Mouse (Mus musculus) liver, embryonic 12.5 days (tissue): Measurements from ENCODE around the gene Psmc5. TPM values are rescaled to one million over a fixed set of nuclear protein-coding genes. Genes with fewer than 3 reads are reported as not detected.

Experiments
- ATAC-seq: fragments of 200-750 bp; cut with Nextera tagmentation; 2 replicates; pipeline ENCODE4 v1.8.0; 2017; ENCODE audit warnings: moderate number of reproducible peaks, mild to moderate bottlenecking, moderate library complexity
- H3K27ac ChIP-seq: fragments of 300-500 bp; sonication (generic); 2 replicates; pipeline ENCODE4 v1.5.1; 2016; ENCODE audit warnings: mild to moderate bottlenecking
- H3K27me3 ChIP-seq: fragments of 300-500 bp; sonication (generic); replicated peaks from 2 replicates; pipeline ENCODE4 v1.6.1; 2016; ENCODE audit warnings: mild to moderate bottlenecking, moderate library complexity
- H3K36me3 ChIP-seq: fragments of 300-500 bp; sonication (generic); 2 replicates; pipeline ENCODE4 v1.6.1; 2016; ENCODE audit warnings: mild to moderate bottlenecking, moderate library complexity
- H3K4me1 ChIP-seq: fragments of 300-500 bp; sonication (generic); 2 replicates; pipeline ENCODE4 v1.6.1; 2016
- H3K4me2 ChIP-seq: fragments of 300-500 bp; sonication (generic); 2 replicates; pipeline ENCODE4 v1.6.1; 2016; ENCODE audit warnings: mild to moderate bottlenecking, moderate library complexity
- H3K4me3 ChIP-seq: fragments of 300-500 bp; sonication (generic); 2 replicates; pipeline ENCODE4 v1.5.1; 2016; ENCODE audit warnings: mild to moderate bottlenecking, moderate library complexity
- H3K9ac ChIP-seq: fragments of 300-500 bp; sonication (generic); 2 replicates; pipeline ENCODE4 v1.6.1; 2016; ENCODE audit warnings: mild to moderate bottlenecking, moderate library complexity
- H3K9me3 ChIP-seq: fragments of 300-500 bp; sonication (generic); replicated peaks from 2 replicates; pipeline ENCODE4 v1.6.1; 2016; ENCODE audit warnings: mild to moderate bottlenecking, moderate library complexity
- WGBS: fragments of 180-500 bp; shearing (Covaris S2); methylation state at CpG from one replicate; pipeline ENCODE4 v1.1.7; 2016; ENCODE audit not compliant: insufficient replicate concordance; 5-methylcytosine and 5-hydroxymethylcytosine counted together
- polyA plus RNA-seq: library from polyadenylated mRNA; unstranded; fragments of >200 nt; fragmentation: Nextera tagmentation; extraction: Ambion mirVana; gene quantifications from 2 replicates; pipeline ENCODE4 v1.2.1, GENCODE M21; 2016

Psmc5 gene
- polyA plus RNA-seq, 1 experiment from 2014 or later, result 221 TPM

- Histone ChIP-seq H3K4me1 (peaks cover 74% of the 10 kb centered on the region), H3K27ac (peak overlapping the region; percentile 89), H3K36me3 (peaks cover 21% of the 10 kb centered on the region), H3K27me3 (no peaks in the 10 kb centered on the region), H3K4me2 (peak overlapping the region; percentile 86), H3K9ac (peak overlapping the region; percentile 96), H3K9me3 (no peaks in the 10 kb centered on the region), H3K4me3 (peak overlapping the region; percentile 95)
- ATAC-seq, result peak; percentile 40; the same call in 1 of the 2 replicates
- WGBS, result 2% methylated on average over 41 of the region's 41 CpGs
These were observed 16.1 kb downstream of the Psmc5 start for GRCm38 (mm10) chr11:106271794-106272643.

- H3K9ac ChIP-seq, result peak within 1 kb of the TSS; percentile 96
- peak within 1 kb of the TSS; percentile 95 for H3K4me3 ChIP-seq
- no peaks in the 10 kb centered on the region for H3K9me3 ChIP-seq
- peak; percentile 93 for ATAC-seq
- WGBS, result under 1% methylated on average over 72 of the region's 72 CpGs
- H3K27ac ChIP-seq, result peak within 1 kb of the TSS; percentile 89
- H3K27me3 ChIP-seq, result peaks cover 5% of the 10 kb centered on the region; the same call in 1 of the 2 replicates
- H3K36me3 ChIP-seq, result peaks cover 13% of the 10 kb centered on the region; the same call in 1 of the 2 replicates
- peak within 1 kb of the TSS; percentile 86 for H3K4me2 ChIP-seq
- peaks cover 67% of the 10 kb centered on the region for H3K4me1 ChIP-seq
These were observed 16.8 kb downstream of the Psmc5 start, which contains the start of gene Smarcd2 for GRCm38 (mm10) chr11:106272644-106273310. Smarcd2 (minus strand) TSS chr11:106272972.

- H3K27me3 ChIP-seq, result peaks cover 9% of the 10 kb centered on the region
- peaks cover 61% of the 10 kb centered on the region for H3K4me1 ChIP-seq
- peak overlapping the region; percentile 73 for H3K9ac ChIP-seq
- ATAC-seq, result peak; percentile 14
- 8% methylated on average over 16 of the region's 16 CpGs for WGBS
- H3K9me3 ChIP-seq, result no peaks in the 10 kb centered on the region
- H3K4me2 ChIP-seq, result peak overlapping the region; percentile 85
- H3K36me3 ChIP-seq, result peaks cover 8% of the 10 kb centered on the region; the same call in 1 of the 2 replicates
- peak overlapping the region; percentile 95 for H3K4me3 ChIP-seq
- H3K27ac ChIP-seq, result peak overlapping the region; percentile 87
These were observed 17.3 kb downstream of the Psmc5 start for GRCm38 (mm10) chr11:106273311-106273684.

GRCm38 (mm10) chr11:106273811-106274210 lies 17.9 kb downstream of the Psmc5 start:
- no peak for ATAC-seq
- Histone ChIP-seq H3K27ac (peak overlapping the region; percentile 87; the same call in 1 of the 2 replicates), H3K4me3 (peak overlapping the region; percentile 95), H3K4me1 (peaks cover 56% of the 10 kb centered on the region), H3K36me3 (0 out of 2 replicates have a peak, but pooled peaks cover 4% of the 10 kb centered on the region), H3K9ac (peak overlapping the region; percentile 73), H3K9me3 (no peaks in the 10 kb centered on the region), H3K4me2 (peak overlapping the region; percentile 85), H3K27me3 (peaks cover 9% of the 10 kb centered on the region)
- WGBS, result 74% methylated on average over 6 of the region's 6 CpGs

- peaks cover 9% of the 10 kb centered on the region for H3K27me3 ChIP-seq
- peaks cover 51% of the 10 kb centered on the region for H3K4me1 ChIP-seq
- no peak overlapping the region for H3K9ac ChIP-seq
- 69% methylated on average over 1 of the region's 1 CpGs for WGBS
- H3K27ac ChIP-seq, result no peak overlapping the region
- H3K4me3 ChIP-seq, result no peak overlapping the region
- no peak overlapping the region for H3K4me2 ChIP-seq
- no peak for ATAC-seq
- H3K36me3 ChIP-seq, result 0 out of 2 replicates have a peak, but pooled peaks cover 4% of the 10 kb centered on the region
- H3K9me3 ChIP-seq, result no peaks in the 10 kb centered on the region
These were observed 18.4 kb downstream of the Psmc5 start for GRCm38 (mm10) chr11:106274374-106274773.

- ATAC-seq, result no peak
- H3K27ac ChIP-seq, result no peak overlapping the region
- H3K9ac ChIP-seq, result no peak overlapping the region
- H3K4me1 ChIP-seq, result peaks cover 48% of the 10 kb centered on the region
- H3K4me2 ChIP-seq, result no peak overlapping the region
- no peak overlapping the region for H3K4me3 ChIP-seq
- H3K27me3 ChIP-seq, result peaks cover 9% of the 10 kb centered on the region
- 71% methylated on average over 7 of the region's 7 CpGs for WGBS
- H3K36me3 ChIP-seq, result 0 out of 2 replicates have a peak, but pooled peaks cover 4% of the 10 kb centered on the region
- H3K9me3 ChIP-seq, result no peaks in the 10 kb centered on the region
These were observed 19.0 kb downstream of the Psmc5 start for GRCm38 (mm10) chr11:106274971-106275411.

- 0 out of 2 replicates have a peak within 1 kb of the TSS, but pooled peaks have one; percentile 19 for H3K4me3 ChIP-seq
- H3K9me3 ChIP-seq, result no peaks in the 10 kb centered on the region
- no peak within 1 kb of the TSS for H3K9ac ChIP-seq
- no peak for ATAC-seq
- 5% methylated on average over 25 of the region's 25 CpGs for WGBS
- peaks cover 9% of the 10 kb centered on the region for H3K27me3 ChIP-seq
- 0 out of 2 replicates have a peak within 1 kb of the TSS, but pooled peaks have one; percentile 7 for H3K27ac ChIP-seq
- no peaks in the 10 kb centered on the region for H3K36me3 ChIP-seq
- peaks cover 33% of the 10 kb centered on the region for H3K4me1 ChIP-seq
- H3K4me2 ChIP-seq, result peak within 1 kb of the TSS; percentile 53
These were observed 20.5 kb downstream of the Psmc5 start, which contains the start of gene Tcam1 for GRCm38 (mm10) chr11:106276454-106276853. Tcam1 (plus strand) TSS chr11:106276672.

GRCm38 (mm10) chr11:106282452-106282851 lies 26.5 kb downstream of the Psmc5 start:
- Histone ChIP-seq H3K9ac (no peak overlapping the region), H3K9me3 (no peaks in the 10 kb centered on the region), H3K4me1 (no peaks in the 10 kb centered on the region), H3K27me3 (peaks cover 10% of the 10 kb centered on the region), H3K36me3 (no peaks in the 10 kb centered on the region), H3K27ac (no peak overlapping the region), H3K4me2 (no peak overlapping the region), H3K4me3 (no peak overlapping the region)
- 57% methylated on average over 6 of the region's 6 CpGs for WGBS
- ATAC-seq, result no peak

- no peak for ATAC-seq
These were observed 27.4 kb downstream of the Psmc5 start for GRCm38 (mm10) chr11:106283371-106283770.

GRCm38 (mm10) chr11:106284126-106284525 lies 28.2 kb downstream of the Psmc5 start:
- H3K36me3 ChIP-seq, result no peaks in the 10 kb centered on the region
- ATAC-seq, result no peak
- 73% methylated on average over 8 of the region's 8 CpGs for WGBS
- H3K4me3 ChIP-seq, result no peak overlapping the region
- no peaks in the 10 kb centered on the region for H3K4me1 ChIP-seq
- no peak overlapping the region for H3K27ac ChIP-seq
- no peak overlapping the region for H3K4me2 ChIP-seq
- H3K9me3 ChIP-seq, result no peaks in the 10 kb centered on the region
- H3K9ac ChIP-seq, result no peak overlapping the region
- H3K27me3 ChIP-seq, result peaks cover 5% of the 10 kb centered on the region; the same call in 1 of the 2 replicates

More at GRCm38 (mm10) chr11:106283371-106283770, 27.4 kb downstream of the Psmc5 start:
- H3K36me3 ChIP-seq, result no peaks in the 10 kb centered on the region
- H3K27ac ChIP-seq, result no peak overlapping the region
- no peaks in the 10 kb centered on the region for H3K4me1 ChIP-seq
- H3K9ac ChIP-seq, result no peak overlapping the region
- 59% methylated on average over 4 of the region's 4 CpGs for WGBS
- H3K4me3 ChIP-seq, result no peak overlapping the region
- peaks cover 5% of the 10 kb centered on the region; the same call in 1 of the 2 replicates for H3K27me3 ChIP-seq
- H3K9me3 ChIP-seq, result no peaks in the 10 kb centered on the region
- H3K4me2 ChIP-seq, result no peak overlapping the region

- no peak overlapping the region for H3K4me3 ChIP-seq
- H3K4me2 ChIP-seq, result no peak overlapping the region
- peaks cover 5% of the 10 kb centered on the region; the same call in 1 of the 2 replicates for H3K27me3 ChIP-seq
- no peaks in the 10 kb centered on the region for H3K9me3 ChIP-seq
- no peak overlapping the region for H3K27ac ChIP-seq
- WGBS, result 61% methylated on average over 7 of the region's 7 CpGs
- no peak overlapping the region for H3K9ac ChIP-seq
- H3K4me1 ChIP-seq, result no peaks in the 10 kb centered on the region
- no peak for ATAC-seq
- H3K36me3 ChIP-seq, result no peaks in the 10 kb centered on the region
These were observed 30.3 kb downstream of the Psmc5 start for GRCm38 (mm10) chr11:106286206-106286605.
